Mouse (Mus musculus) lung, embryonic 16.5 days (tissue): ENCODE data around the gene Tmprss9. TPM values are rescaled to one million over a fixed set of nuclear protein-coding genes. Genes with fewer than 3 reads are reported as not detected.
A peak's percentile ranks its signal among the peaks of the same experiment; 100 is the strongest.

Experiments used
- ATAC-seq: fragments of 200-750 bp; cut with Nextera tagmentation; 2 replicates; pipeline ENCODE4 v1.8.0; 2017; ENCODE audit warnings: low read depth, mild to moderate bottlenecking, moderate library complexity
- H3K27ac ChIP-seq: fragments of 300-500 bp; sonication (generic); 2 replicates; pipeline ENCODE4 v1.5.1; 2014; ENCODE audit warnings: mild to moderate bottlenecking, control low read depth, low read length
- H3K27me3 ChIP-seq: fragments of 300-500 bp; sonication (generic); 2 replicates; pipeline ENCODE4 v1.6.1; 2014; ENCODE audit warnings: low read depth, low read length, mixed read lengths; ENCODE audit not compliant: control insufficient read depth, insufficient read depth
- H3K36me3 ChIP-seq: fragments of 300-500 bp; sonication (generic); 2 replicates; pipeline ENCODE4 v1.6.1; 2014; ENCODE audit warnings: low read length; ENCODE audit not compliant: control insufficient read depth, insufficient read depth
- H3K4me1 ChIP-seq: fragments of 300-500 bp; sonication (generic); replicated peaks from 2 replicates; pipeline ENCODE4 v1.6.1; 2014; ENCODE audit warnings: low read length, mixed read lengths; ENCODE audit not compliant: control insufficient read depth, insufficient read depth
- H3K4me2 ChIP-seq: fragments of 300-500 bp; sonication (generic); 2 replicates; pipeline ENCODE4 v1.6.1; 2014; ENCODE audit warnings: low read depth, low read length, control low read depth
- H3K4me3 ChIP-seq: fragments of 300-500 bp; sonication (generic); 2 replicates; pipeline ENCODE4 v1.5.1; 2014; ENCODE audit warnings: mild to moderate bottlenecking, low read length, control low read depth
- H3K9ac ChIP-seq: fragments of 300-500 bp; sonication (generic); 2 replicates; pipeline ENCODE4 v1.6.1; 2014; ENCODE audit warnings: low read length, control low read depth
- H3K9me3 ChIP-seq: fragments of 300-500 bp; sonication (generic); 2 replicates; pipeline ENCODE4 v1.6.1; 2016; ENCODE audit warnings: low read length; ENCODE audit not compliant: control insufficient read depth
- WGBS: fragments of 180-500 bp; shearing (Covaris S2); extraction: QIAGEN DNeasy Blood & Tissue Kit; methylation state at CpG from one replicate; pipeline ENCODE4 v1.1.7; 2014; 5-methylcytosine and 5-hydroxymethylcytosine counted together
- polyA plus RNA-seq: library from polyadenylated mRNA; unstranded; fragments of >200 nt; fragmentation: Nextera tagmentation; extraction: Ambion mirVana; gene quantifications from 2 replicates; pipeline ENCODE4 v1.2.1, GENCODE M21; 2015

Tmprss9 gene
- polyA plus RNA-seq, 1 experiment from 2014 or later, result not detected

- Histone ChIP-seq H3K27ac (no peak overlapping the region), H3K9ac (no peak overlapping the region), H3K4me2 (no peak overlapping the region), H3K36me3 (no peaks in the 10 kb centered on the region), H3K4me1 (peaks cover 8% of the 10 kb centered on the region), H3K9me3 (no peaks in the 10 kb centered on the region), H3K27me3 (no peaks in the 10 kb centered on the region), H3K4me3 (no peak overlapping the region)
- 66% methylated on average over 24 of the region's 24 CpGs for WGBS
- no peak for ATAC-seq
Observed at GRCm38 (mm10) chr10:80896581-80897485, 25.2 kb downstream of the Tmprss9 start.

- no peak for ATAC-seq
- no peak overlapping the region for H3K4me3 ChIP-seq
Observed at GRCm38 (mm10) chr10:80897861-80898510, 26.3 kb downstream of the Tmprss9 start.

GRCm38 (mm10) chr10:80899074-80899473 lies 27.4 kb downstream of the Tmprss9 start:
- 79% methylated on average over 8 of the region's 8 CpGs for WGBS
- no peak overlapping the region for H3K4me3 ChIP-seq

More at GRCm38 (mm10) chr10:80897861-80898510, 26.3 kb downstream of the Tmprss9 start:
- Histone ChIP-seq H3K9me3 (no peaks in the 10 kb centered on the region), H3K27ac (no peak overlapping the region), H3K4me2 (no peak overlapping the region), H3K27me3 (no peaks in the 10 kb centered on the region), H3K36me3 (peaks cover 6% of the 10 kb centered on the region; the same call in 1 of the 2 replicates), H3K4me1 (peaks cover 8% of the 10 kb centered on the region), H3K9ac (peak overlapping the region; percentile 34; the same call in 1 of the 2 replicates)
- WGBS, result 33% methylated on average over 41 of the region's 41 CpGs

GRCm38 (mm10) chr10:80899591-80900317 lies 28.1 kb downstream of the Tmprss9 start:
- WGBS, result 12% methylated on average over 25 of the region's 25 CpGs
- H3K4me3 ChIP-seq, result peak overlapping the region; percentile 93
- peak overlapping the region; percentile 92 for H3K4me2 ChIP-seq
- H3K4me1 ChIP-seq, result peaks cover 8% of the 10 kb centered on the region
- H3K9me3 ChIP-seq, result no peaks in the 10 kb centered on the region
- no peak for ATAC-seq
- H3K36me3 ChIP-seq, result peaks cover 16% of the 10 kb centered on the region
- H3K27me3 ChIP-seq, result no peaks in the 10 kb centered on the region
- no peak overlapping the region; the same call in 1 of the 2 replicates for H3K27ac ChIP-seq
- peak overlapping the region; percentile 86 for H3K9ac ChIP-seq

More at GRCm38 (mm10) chr10:80899074-80899473, 27.4 kb downstream of the Tmprss9 start:
- no peaks in the 10 kb centered on the region for H3K9me3 ChIP-seq
- H3K27me3 ChIP-seq, result no peaks in the 10 kb centered on the region
- H3K9ac ChIP-seq, result no peak overlapping the region
- no peak overlapping the region for H3K4me2 ChIP-seq
- peaks cover 11% of the 10 kb centered on the region for H3K36me3 ChIP-seq
- H3K4me1 ChIP-seq, result peaks cover 8% of the 10 kb centered on the region
- H3K27ac ChIP-seq, result no peak overlapping the region
- ATAC-seq, result no peak

GRCm38 (mm10) chr10:80900318-80901247 lies 28.9 kb downstream of the Tmprss9 start, which contains the start of gene Timm13:
Gene Timm13 (minus strand): TSS chr10:80900969.
- Histone ChIP-seq H3K4me3 (peak within 1 kb of the TSS; percentile 93), H3K4me1 (peaks cover 8% of the 10 kb centered on the region), H3K27me3 (no peaks in the 10 kb centered on the region), H3K4me2 (peak within 1 kb of the TSS; percentile 92), H3K9me3 (no peaks in the 10 kb centered on the region), H3K27ac (peak within 1 kb of the TSS; percentile 79), H3K9ac (peak within 1 kb of the TSS; percentile 86), H3K36me3 (peaks cover 20% of the 10 kb centered on the region)
- under 1% methylated on average over 72 of the region's 72 CpGs for WGBS
- peak; percentile 97 for ATAC-seq

- no peak overlapping the region for H3K4me3 ChIP-seq
Observed at GRCm38 (mm10) chr10:80901409-80902272, 30.0 kb downstream of the Tmprss9 start.

GRCm38 (mm10) chr10:80902273-80902940 lies 30.8 kb downstream of the Tmprss9 start:
- 87% methylated on average over 9 of the region's 9 CpGs for WGBS
- ATAC-seq, result no peak
- Histone ChIP-seq H3K4me2 (no peak overlapping the region), H3K9ac (no peak overlapping the region), H3K4me3 (no peak overlapping the region), H3K27me3 (no peaks in the 10 kb centered on the region), H3K4me1 (peaks cover 8% of the 10 kb centered on the region), H3K9me3 (no peaks in the 10 kb centered on the region), H3K27ac (no peak overlapping the region), H3K36me3 (peaks cover 24% of the 10 kb centered on the region)

More at GRCm38 (mm10) chr10:80901409-80902272, 30.0 kb downstream of the Tmprss9 start:
- Histone ChIP-seq H3K27me3 (no peaks in the 10 kb centered on the region), H3K4me2 (peak overlapping the region; percentile 49), H3K4me1 (peaks cover 8% of the 10 kb centered on the region), H3K9ac (peak overlapping the region; percentile 48), H3K36me3 (peaks cover 20% of the 10 kb centered on the region), H3K9me3 (no peaks in the 10 kb centered on the region), H3K27ac (peak overlapping the region; percentile 59)
- 84% methylated on average over 19 of the region's 19 CpGs for WGBS
- no peak for ATAC-seq
